In the genomic region with DNA sequence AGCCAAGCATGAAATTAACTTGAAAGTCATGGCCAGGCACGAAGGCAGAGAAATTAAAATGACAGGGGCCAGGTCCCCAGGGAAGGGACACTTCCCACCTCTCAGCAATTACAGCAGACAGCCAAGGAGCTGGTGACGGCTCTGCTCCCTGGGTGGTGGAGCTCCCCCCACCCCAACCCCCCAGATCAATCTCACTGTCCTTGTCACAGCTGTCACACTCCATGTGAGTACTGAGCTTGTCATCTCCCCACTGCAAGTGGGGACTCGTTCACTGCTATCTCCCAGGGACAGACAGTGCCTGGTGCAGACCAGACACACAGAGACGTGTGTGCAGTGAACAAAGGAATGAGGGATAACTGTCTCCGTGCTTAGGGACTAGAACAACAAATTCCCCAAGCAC, we compare ENCODE assay signal across 14 mouse cellular contexts.
DNase-seq lines count a peak whose midpoint lies in the region; ATAC-seq and TF ChIP-seq lines count a peak whose summit lies in the region.
"Had no signal": no experiment of that assay in that cellular context is flagged by ENCODE, and none has a peak within 500 bp of the region (broad histone marks: within the 10 kb centered on the region; RNA-seq: fewer than 3 reads in every experiment).

No protein-coding gene starts in this region.

- 0 out of 2 replicates have a peak, but pooled peaks cover 4% of the 10 kb centered on the region for H3K4me1 ChIP-seq in forebrain, embryonic 14.5 days (ENCODE audit: control insufficient read depth, insufficient read depth, low read length)
- H3K4me1 ChIP-seq in liver, embryonic 16.5 days (ENCODE audit: control insufficient read depth, low read depth, low read length): no peaks in the 10 kb centered on the region
- peaks cover 39% of the 10 kb centered on the region for H3K4me1 ChIP-seq in neural tube, embryonic 15.5 days

- H3K27me3 ChIP-seq in forebrain, embryonic 14.5 days (replicated peaks; ENCODE audit: control insufficient read depth, insufficient read depth, low read length): no peaks in the 10 kb centered on the region
- no peaks in the 10 kb centered on the region for H3K27me3 ChIP-seq in liver, embryonic 16.5 days (ENCODE audit: control insufficient read depth, insufficient read depth, low read depth, low read length)
- H3K27me3 ChIP-seq in neural tube, embryonic 15.5 days (replicated peaks): no peaks in the 10 kb centered on the region

- no peak for TF ChIP-seq CTCF in layer of hippocampus, adult 2 months (conservative IDR thresholded peaks at IDR 0.05)

- no peak overlapping the region for H3K4me3 ChIP-seq in layer of hippocampus, adult 2 months
- H3K4me3 ChIP-seq in forebrain, embryonic 14.5 days (ENCODE audit: low read depth, low read length): no peak overlapping the region
- H3K4me3 ChIP-seq in liver, embryonic 16.5 days (ENCODE audit: low read depth, low read length): no peak overlapping the region
- H3K4me3 ChIP-seq in neural tube, embryonic 15.5 days (replicated peaks): no peak overlapping the region

- no peak overlapping the region for H3K9ac ChIP-seq in forebrain, embryonic 14.5 days (ENCODE audit: low read length)
- H3K9ac ChIP-seq in liver, embryonic 16.5 days (ENCODE audit: low read depth, low read length): no peak overlapping the region
- 0 out of 2 replicates have a peak overlapping the region, but pooled peaks have one; percentile 12 for H3K9ac ChIP-seq in neural tube, embryonic 15.5 days (replicated peaks)
- H3K9ac ChIP-seq: lung, embryonic 14.5 days had no signal

- peak overlapping the region; percentile 58; the same call in 1 of the 2 replicates for H3K27ac ChIP-seq in layer of hippocampus, adult 2 months
- H3K27ac ChIP-seq in forebrain, embryonic 14.5 days (ENCODE audit: low read depth, low read length): peak overlapping the region; percentile 48; the same call in 1 of the 2 replicates
- no peak overlapping the region for H3K27ac ChIP-seq in liver, embryonic 16.5 days (ENCODE audit: low read length)
- H3K27ac ChIP-seq in neural tube, embryonic 15.5 days (replicated peaks): peak overlapping the region; percentile 74

- WGBS in forebrain, embryonic 14.5 days: 46% methylated on average over 5 of the region's 5 CpGs
- WGBS in liver, embryonic 16.5 days (ENCODE audit: insufficient replicate concordance): 30% methylated on average over 5 of the region's 5 CpGs
- 21% methylated on average over 5 of the region's 5 CpGs for WGBS in neural tube, embryonic 15.5 days

- 0 out of 2 replicates have a peak, but pooled peaks cover 6% of the 10 kb centered on the region for H3K9me3 ChIP-seq in forebrain, embryonic 14.5 days (replicated peaks; ENCODE audit: control insufficient read depth, low read length)
- no peaks in the 10 kb centered on the region for H3K9me3 ChIP-seq in liver, embryonic 16.5 days (replicated peaks; ENCODE audit: control insufficient read depth, low read length)
- H3K9me3 ChIP-seq in neural tube, embryonic 15.5 days (replicated peaks): no peaks in the 10 kb centered on the region

- no peak for DNase-seq in layer of hippocampus, adult 2 months (ENCODE audit: low spot score in 2 of 2)
- no peak for DNase-seq in layer of hippocampus, postnatal 36 days
- DNase-seq in forebrain, embryonic 14.5 days (ENCODE audit: low spot score): peak; percentile 36
- DNase-seq in frontal cortex, postnatal 25 days (ENCODE audit: low spot score in 2 of 2): no peak
- no peak for DNase-seq in right cerebral cortex, postnatal 25 days
- no peak for DNase-seq in cerebellum, adult 11 months
- DNase-seq: adrenal gland, adult 8-10 months; cerebellum, adult 8-10 months; gastrocnemius, postnatal 25 days; lung, embryonic 14.5 days; right cerebral cortex, adult 18-20 months had no signal

- peak; percentile 59; the same call in 1 of the 2 replicates for ATAC-seq in forebrain, embryonic 14.5 days
- ATAC-seq in liver, embryonic 16.5 days (ENCODE audit: low read depth): peak; percentile 46
- ATAC-seq in neural tube, embryonic 15.5 days (ENCODE audit: low FRiP score): 0 out of 2 replicates have a peak, but pooled peaks have one; percentile 29
- ATAC-seq: CD4-positive, CD25-positive, alpha-beta regulatory T cell, adult 4 months had no signal

- no peak overlapping the region for H3K4me2 ChIP-seq in forebrain, embryonic 14.5 days (ENCODE audit: low read length)
- no peak overlapping the region for H3K4me2 ChIP-seq in liver, embryonic 16.5 days (ENCODE audit: low read depth, low read length)
- no peak overlapping the region for H3K4me2 ChIP-seq in neural tube, embryonic 15.5 days
- H3K4me2 ChIP-seq: lung, embryonic 14.5 days had no signal

- H3K36me3 ChIP-seq in forebrain, embryonic 14.5 days (ENCODE audit: control insufficient read depth, insufficient read depth, low read length): peaks cover 77% of the 10 kb centered on the region
- H3K36me3 ChIP-seq in liver, embryonic 16.5 days (ENCODE audit: control insufficient read depth, insufficient read depth): peaks cover 10% of the 10 kb centered on the region
- H3K36me3 ChIP-seq in neural tube, embryonic 15.5 days: peaks cover 57% of the 10 kb centered on the region
